Mouse (Mus musculus) heart, adult 2 months (tissue): ENCODE measurements around the gene Ppp2r3d.

ENCODE experiments used
- CTCF ChIP-seq: fragments of 200-600 bp; IDR thresholded peaks from 2 replicates; pipeline ENCODE4 v1.8.1; 2022; ENCODE audit warnings: antibody characterized with exemption, mild to moderate bottlenecking, moderate library complexity
- EP300 ChIP-seq: fragments of 200-500 bp; IDR thresholded peaks from 2 replicates; pipeline ENCODE4 v1.6.1; 2011; ENCODE audit warnings: low read depth, low read length, control low read depth; ENCODE audit not compliant: insufficient read depth
- POLR2A ChIP-seq: fragments of 200-500 bp; IDR thresholded peaks from 2 replicates; pipeline ENCODE4 v1.6.1; 2011; ENCODE audit warnings: mild to moderate bottlenecking, low read depth, low read length, control low read depth; ENCODE audit not compliant: insufficient read depth

GRCm38 (mm10) chr9:124440724-124441045, 36.0 kb downstream of the Ppp2r3d start:
- TF ChIP-seq EP300 (no peak), POLR2A (no peak), CTCF (no peak)
